Mouse (Mus musculus) A20 (cell line): ENCODE measurements around the gene Gm4778.
"Not testable (repeated sequence)": the region's sequence is repeated elsewhere in the genome, so short reads cannot be mapped to it uniquely, and the experiment has no call there.

ENCODE experiments used
- DNase-seq: peaks from one replicate; pipeline ENCODE4 v3.0.0-alpha.2; 2011; ENCODE audit warnings: low read depth, low spot score

Gm4778 gene

GRCm38 (mm10) chr3:94263736-94264135, at the start of gene Gm4778:
TSS of gene Gm4778 (plus strand) at chr3:94264036.
- not testable (repeated sequence) for DNase-seq

DNA sequence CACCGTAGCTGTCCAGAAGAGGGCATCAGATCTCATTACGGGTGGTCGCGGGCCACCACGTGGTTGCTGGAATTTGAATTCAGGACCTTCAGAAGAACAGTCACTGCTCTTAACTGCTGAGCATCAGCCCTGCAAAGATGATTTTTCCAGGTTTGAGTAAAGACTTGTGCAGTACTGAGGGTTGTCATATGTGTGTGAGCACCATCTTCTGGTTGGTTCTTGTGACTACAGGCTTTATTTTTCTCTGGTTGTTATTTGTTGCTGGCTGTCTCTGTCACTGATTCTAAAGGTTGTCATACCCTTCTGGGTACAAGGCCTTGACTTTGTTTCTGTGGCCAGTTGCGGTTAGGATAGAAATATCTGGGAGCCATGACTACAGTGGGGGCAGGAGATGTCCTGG, 3.2 kb upstream of the Gm4778 start:
- peak; percentile 19 for DNase-seq

DNA sequence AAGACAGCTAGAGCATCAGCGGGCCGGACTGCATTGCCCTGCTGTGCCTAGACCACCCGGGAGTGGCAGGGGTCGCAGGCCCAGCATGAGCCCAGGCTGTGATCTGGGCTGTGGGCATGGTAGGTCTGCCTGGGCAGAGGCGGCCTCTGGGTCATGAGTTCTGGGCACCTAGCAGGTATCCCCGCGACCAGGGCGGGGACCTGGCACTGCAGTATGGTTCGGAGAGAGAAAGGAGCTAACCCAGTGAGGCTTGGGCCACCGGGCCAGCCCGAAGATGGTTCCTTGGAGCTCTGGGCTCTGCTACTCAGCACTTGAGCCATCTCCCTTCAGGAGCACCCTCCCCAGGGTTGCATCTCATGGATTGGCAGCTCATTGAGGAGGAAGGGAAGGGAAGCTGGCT, 12.2 kb downstream of the Gm4778 start:
- no peak for DNase-seq

- DNase-seq = no peak
Measured at GRCm38 (mm10) chr3:94305457-94305856, 41.6 kb downstream of the Gm4778 start.

GRCm38 (mm10) chr3:94306975-94307374, 43.1 kb downstream of the Gm4778 start:
- DNase-seq = no peak

- peak; percentile 94 for DNase-seq
Measured at GRCm38 (mm10) chr3:94309633-94310363, 46.0 kb downstream of the Gm4778 start, which contains the start of gene Them4. TSS of gene Them4 (plus strand) at chr3:94310089.

- DNase-seq = no peak
Measured at GRCm38 (mm10) chr3:94310491-94310890, 46.7 kb downstream of the Gm4778 start.

DNA sequence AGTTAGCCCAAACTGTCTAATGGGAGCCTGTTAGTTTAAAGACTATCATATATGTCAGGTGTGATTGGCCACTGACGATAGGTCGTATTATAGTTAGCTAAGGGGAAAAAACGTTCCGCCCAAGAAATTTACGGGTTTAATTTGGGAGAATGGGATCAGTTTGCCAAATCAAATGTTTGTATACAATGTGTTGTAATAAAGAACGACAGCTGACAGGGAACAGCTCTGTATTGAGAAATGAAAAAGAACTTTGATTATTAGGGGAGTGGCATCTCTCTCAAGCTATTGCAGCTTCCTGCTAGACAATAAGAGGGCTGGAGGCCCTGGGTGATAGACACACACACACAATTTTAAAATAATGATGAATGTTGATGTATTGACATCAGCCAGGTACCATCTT, 47.1 kb downstream of the Gm4778 start:
- peak; percentile 19 for DNase-seq

- DNase-seq = peak; percentile 6
Measured at GRCm38 (mm10) chr3:94311376-94311775, 47.5 kb downstream of the Gm4778 start.
